Mouse (Mus musculus): ENCODE measurements around the gene Ewsr1.

DNA sequence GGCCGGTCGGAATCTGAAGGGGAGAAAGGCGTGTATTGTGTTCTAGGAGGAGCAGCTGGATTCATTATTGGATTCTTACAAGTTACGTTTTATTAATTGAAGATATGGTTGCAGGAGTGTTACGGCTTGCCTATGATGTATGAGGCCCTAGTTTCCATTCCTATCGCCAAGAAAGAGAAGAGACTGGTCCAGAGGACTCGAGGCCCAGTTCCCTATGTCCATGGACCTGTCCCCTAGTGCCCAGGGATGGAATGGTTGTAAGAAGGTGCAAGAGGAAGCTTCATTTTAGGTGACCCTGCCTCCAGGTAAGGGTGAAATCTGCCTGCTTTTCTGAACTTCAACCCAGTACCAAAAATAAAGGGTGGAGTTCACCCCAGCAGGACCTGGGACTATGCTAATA, 1.2 kb upstream of the Ewsr1 start:
- TF ChIP-seq CTCF (IDR thresholded peaks at IDR 0.05; ENCODE audit: low read depth, low read length) (no peak), GATA2 (IDR thresholded peaks at IDR 0.05; ENCODE audit: borderline replicate concordance, low read depth, low read length) (no peak), POLR2AphosphoS5 (IDR thresholded peaks at IDR 0.05; ENCODE audit: insufficient replicate concordance, low read depth, low read length) (no peak), GATA1 (IDR thresholded peaks at IDR 0.05; ENCODE audit: borderline replicate concordance, low read length) (no peak)
